Mouse (Mus musculus): ENCODE measurements around the gene Ttc32. TPM values are rescaled to one million over a fixed set of nuclear protein-coding genes. Genes with fewer than 3 reads are reported as not detected.

Ttc32 gene
- 16.7 TPM for polyA plus RNA-seq (2017; shearing (Covaris generic))

GRCm38 (mm10) chr12:9029888-9030723, at the start of gene Ttc32:
Gene Ttc32, plus strand, starts transcription at chr12:9029997.

Other genes with a start within 250 kb of the Ttc32 start
- 167 TPM for gene Laptm4a, start 108.3 kb upstream of the Ttc32 start, polyA plus RNA-seq (2017; shearing (Covaris generic))
- gene Matn3, start 82.1 kb upstream of the Ttc32 start, polyA plus RNA-seq (2017; shearing (Covaris generic)) = not detected
- gene Wdr35, start 56.1 kb upstream of the Ttc32 start, polyA plus RNA-seq (2017; shearing (Covaris generic)) = 2.6 TPM